Mouse (Mus musculus) layer of hippocampus, adult 8-10 months (tissue): Measurements from ENCODE around the gene Abcg1. TPM values are rescaled to one million over a fixed set of nuclear protein-coding genes. Genes with fewer than 3 reads are reported as not detected.
A peak's percentile ranks its signal among the peaks of the same experiment; 100 is the strongest.

Experiments
- DNase-seq, 2 experiments: peaks; one replicate each; pipeline ENCODE4 v3.0.0; 2022; ENCODE audit warnings: low spot score in 2 of 2
- total RNA-seq, 4 experiments: library from RNA; stranded (reverse); gene quantifications; 2 replicates each; pipeline ENCODE4 v1.2.4; 2022

Abcg1 gene
- total RNA-seq, 4 experiments from 2014 or later, result 75.8 to 84.4 (median 81.0) TPM

GRCm38 (mm10) chr17:31128708-31129318, 71.3 kb downstream of the Abcg1 start:
- DNase-seq, result no peak

- DNase-seq, result no peak
Observed at GRCm38 (mm10) chr17:31129452-31129851, 72.0 kb downstream of the Abcg1 start, which contains the start of gene Tff3. Tff3 (minus strand) TSS chr17:31129646.

GRCm38 (mm10) chr17:31131269-31131821, 73.9 kb downstream of the Abcg1 start:
- no peak for DNase-seq

- no peak for DNase-seq
Observed at GRCm38 (mm10) chr17:31133776-31134175, 76.3 kb downstream of the Abcg1 start.

DNA sequence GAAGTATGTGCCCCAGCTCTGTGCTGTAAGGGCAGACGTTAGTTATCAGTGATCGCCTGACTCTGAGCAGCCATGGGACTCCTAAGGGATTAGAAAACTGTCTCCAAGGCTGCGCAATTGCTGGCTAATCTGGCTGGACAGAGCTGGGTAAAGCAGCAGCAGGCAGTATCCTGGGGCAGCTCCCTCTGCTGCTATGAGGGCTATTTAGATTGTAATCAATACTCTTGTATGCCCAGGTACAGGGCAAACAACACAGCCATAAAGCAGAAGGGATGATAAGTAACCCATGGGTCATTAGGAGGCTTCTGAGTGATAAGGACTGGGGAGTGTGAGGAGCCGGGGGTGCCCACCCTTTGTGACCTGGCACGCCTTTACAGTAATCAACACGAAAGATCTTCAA, 77.4 kb downstream of the Abcg1 start:
- no peak for DNase-seq

DNA sequence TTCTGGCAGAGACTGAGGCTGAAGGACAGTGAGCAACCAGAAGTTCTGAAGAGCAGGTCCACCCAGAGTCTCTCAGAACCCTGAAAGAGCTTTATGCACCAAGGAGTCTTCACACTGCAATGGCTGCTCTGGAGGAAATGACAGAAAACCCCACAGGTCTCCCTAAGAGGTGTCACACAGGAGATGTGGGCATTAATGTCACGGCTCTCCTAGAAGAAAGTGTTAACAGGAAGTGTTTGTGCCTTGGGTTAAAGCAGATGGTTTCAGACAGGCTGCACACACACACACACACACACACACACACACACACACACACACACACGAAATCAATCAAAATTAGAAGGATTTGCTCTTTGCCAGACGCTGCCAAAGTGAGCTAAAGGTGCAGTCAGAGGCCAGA, 78.8 kb downstream of the Abcg1 start:
- DNase-seq, result no peak

DNA sequence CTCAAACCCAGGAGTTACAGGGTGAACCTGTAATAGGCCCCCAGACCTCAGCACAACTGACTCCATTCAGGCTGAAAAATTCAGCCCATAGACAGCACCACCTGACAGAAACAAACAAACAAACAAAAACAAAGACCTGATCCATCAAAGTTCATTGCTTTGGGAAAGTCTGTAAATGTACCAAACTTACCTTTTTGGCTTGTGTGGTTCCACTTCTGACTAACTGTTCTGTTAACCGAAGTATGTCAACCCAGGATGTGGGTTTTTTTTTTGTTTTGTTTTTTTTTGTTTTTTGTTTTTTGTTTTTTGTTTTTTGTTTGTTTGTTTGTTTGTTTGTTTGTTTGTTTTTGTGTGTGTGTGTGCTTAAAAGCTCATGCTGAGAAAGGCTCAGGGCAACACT, 79.3 kb downstream of the Abcg1 start:
- DNase-seq, result no peak

DNA sequence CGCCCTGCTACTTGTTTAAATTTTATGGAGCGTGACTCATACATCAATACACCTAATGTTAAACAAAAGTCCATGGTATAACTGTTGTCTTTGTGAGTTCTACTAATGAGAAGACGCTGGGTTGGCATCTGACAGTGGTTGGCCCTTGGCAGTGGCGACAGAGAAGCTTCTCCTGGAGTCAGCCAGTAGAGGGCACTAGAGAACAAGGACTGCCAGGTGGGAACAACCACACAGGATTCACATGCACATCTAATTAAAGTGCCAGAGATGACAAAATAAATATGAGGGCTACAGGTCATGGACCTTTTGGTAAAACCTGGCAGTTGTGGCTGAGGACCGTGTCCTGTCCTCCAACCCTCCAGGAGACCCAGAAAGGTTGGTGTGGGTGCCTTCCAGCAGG, 80.9 kb downstream of the Abcg1 start:
- DNase-seq, result peak in 1 of 2 experiments; percentile 57

DNA sequence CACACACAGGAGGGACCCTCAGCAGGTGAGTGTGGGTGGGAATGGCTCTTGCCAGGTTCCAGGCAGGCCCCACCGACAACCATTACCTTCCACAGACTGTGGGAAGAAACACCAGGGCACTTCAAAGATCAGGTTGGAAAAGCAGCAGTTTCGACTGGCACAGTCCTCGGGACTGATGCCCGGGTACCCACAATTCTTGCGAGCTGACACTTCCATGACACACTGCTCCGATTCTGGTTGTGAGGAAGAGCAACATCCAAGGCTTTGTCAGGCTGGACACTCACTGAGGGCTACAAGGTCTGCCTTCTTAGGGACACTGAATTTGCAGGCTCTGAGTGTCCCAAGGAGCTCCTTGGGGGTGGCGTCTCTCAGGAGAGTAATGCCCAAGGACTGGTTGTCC, 84.6 kb downstream of the Abcg1 start:
- DNase-seq, result no peak

DNA sequence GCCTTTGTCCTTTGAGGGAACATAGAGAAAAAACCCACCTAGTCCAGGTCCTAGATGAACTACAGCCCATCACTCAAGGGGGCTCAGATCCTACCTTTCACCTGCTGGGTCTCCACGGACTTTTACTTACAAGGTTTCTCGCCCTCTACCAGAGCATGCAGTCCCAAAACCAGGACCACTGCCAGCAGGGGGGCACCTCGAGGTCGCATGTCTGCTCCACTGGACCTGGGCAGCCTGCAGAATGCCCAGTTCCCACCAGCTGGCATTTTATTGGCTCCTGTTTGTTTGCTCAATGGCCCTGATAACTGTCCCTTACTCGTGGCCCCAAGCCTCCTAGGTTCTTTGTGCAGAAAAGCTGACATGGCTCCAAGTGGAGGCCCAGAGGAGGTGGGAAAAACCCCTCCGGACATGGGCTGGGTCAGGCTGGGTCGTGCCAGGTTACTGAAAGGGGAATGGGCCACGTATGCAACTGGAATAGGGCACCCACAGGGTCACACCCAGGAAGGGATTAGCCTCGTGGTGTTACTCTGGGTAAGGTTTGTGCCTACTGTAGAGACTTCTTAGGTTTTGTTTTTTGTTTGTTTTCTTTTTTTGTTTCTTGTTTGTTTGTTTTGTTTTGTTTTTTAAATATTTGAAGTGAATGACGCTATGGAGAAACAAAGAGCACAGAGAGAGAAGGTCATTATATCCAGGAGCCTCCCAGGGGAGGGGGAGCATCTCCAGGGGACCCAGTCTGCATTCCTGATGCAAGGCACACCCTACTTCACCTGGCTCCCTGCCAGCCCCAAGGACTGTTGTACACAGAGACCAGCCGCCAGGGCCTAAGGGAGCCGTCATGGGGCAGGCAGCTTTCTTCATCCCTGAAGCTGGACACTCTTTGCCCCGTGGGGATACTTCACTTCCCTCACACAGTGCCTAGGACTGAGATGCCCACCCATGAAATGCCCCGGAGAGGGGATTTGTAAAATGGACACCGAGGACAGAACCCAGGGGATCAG, 86.9 kb downstream of the Abcg1 start, which contains the start of gene Tff2:
Gene Tff2 (minus strand): TSS at position 243 of the 998 bp plus-strand sequence.
- DNase-seq, result no peak

DNA sequence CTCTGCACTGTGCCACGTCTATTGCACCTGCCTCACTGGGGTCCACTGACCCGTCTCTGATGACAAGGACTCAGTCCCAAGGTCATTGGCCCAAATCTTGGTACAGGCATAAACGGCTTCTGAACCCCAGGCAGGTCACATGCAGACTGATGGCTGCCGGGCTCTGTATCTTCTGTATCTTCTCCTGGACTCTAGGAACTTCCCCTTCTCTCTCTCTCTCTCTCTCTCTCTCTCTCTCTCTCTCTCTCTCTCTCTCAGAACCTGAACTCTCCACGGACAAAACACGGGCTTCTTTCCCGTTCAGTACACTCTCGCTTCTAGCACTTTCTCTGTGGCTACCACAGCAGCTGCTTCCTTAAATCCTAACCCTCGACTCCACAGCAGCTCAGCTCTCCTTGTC, 88.5 kb downstream of the Abcg1 start:
- DNase-seq, result no peak

- no peak for DNase-seq
Observed at GRCm38 (mm10) chr17:31152512-31152911, 95.0 kb downstream of the Abcg1 start.

GRCm38 (mm10) chr17:31152966-31153499, 95.6 kb downstream of the Abcg1 start:
- no peak for DNase-seq

DNA sequence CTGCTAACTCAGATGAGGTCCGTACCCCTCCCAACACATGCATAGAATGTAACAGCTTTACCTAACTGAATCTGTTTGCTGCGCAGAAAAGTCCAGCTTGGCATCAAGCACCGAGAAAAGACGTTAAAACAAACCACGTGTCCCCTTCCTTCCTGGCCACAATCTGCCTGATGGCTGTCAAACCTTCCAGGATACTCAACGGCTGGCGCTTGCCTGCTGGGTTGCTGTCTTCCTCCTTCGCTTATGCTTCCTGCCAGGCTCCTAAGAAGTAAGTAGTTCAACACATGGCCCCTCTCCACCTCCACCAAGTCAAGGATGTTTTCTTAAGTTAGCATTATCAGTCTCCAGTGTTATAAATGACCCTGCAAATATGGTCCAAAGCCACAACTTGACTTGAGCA, 96.3 kb downstream of the Abcg1 start:
- DNase-seq, result no peak

GRCm38 (mm10) chr17:31157921-31158320, 100.4 kb downstream of the Abcg1 start:
- DNase-seq, result no peak

DNA sequence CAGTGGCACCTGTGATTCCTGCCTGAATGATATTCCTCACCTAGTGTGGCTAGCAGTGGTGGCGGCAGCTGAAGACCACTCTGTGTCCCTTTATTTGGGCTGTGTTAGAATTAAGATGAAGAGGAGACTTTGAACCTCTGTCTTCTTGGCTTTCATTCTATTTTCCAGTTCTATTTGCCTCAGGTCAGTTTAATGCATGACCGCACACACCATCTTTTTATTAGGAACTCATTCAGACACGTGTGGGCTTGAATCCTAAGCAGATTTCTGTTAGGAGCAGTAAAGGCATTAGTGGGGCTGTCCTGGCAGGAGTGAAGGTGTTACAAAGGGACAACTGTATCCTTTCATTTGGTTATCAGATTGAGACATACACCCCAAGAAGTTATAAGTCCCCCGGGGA, 102.8 kb downstream of the Abcg1 start:
- no peak for DNase-seq

DNA sequence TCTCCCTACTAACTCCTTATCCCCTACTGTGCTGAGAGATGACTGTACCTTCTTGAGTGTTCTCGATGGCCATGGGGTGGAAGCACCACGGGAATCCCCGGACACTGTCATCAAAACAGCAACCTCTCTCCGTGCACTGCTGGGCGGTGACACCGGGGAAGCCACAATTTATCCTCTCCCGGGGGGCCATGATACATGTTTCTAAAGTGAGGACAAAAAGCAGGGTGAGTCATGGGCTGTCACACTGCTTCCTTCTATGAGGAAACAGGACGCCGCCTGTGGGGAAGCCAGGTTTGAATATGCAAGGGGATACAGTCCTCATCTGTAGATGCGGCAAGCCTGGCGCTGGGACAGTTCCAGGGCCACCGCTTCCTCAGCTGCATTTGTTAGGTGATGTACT, 105.1 kb downstream of the Abcg1 start:
- DNase-seq, result no peak

- DNase-seq, result no peak
Observed at GRCm38 (mm10) chr17:31163821-31164220, 106.3 kb downstream of the Abcg1 start.

GRCm38 (mm10) chr17:31165127-31165526, 107.7 kb downstream of the Abcg1 start, which contains the start of gene Tff1:
Tff1 (minus strand) TSS chr17:31165277.
- no peak for DNase-seq
